8 mouse cellular contexts compared by ENCODE assay signal in genomic region chr4:94602496-94603030, GRCm38 (mm10). TPM values are rescaled to one million over a fixed set of nuclear protein-coding genes. Genes with fewer than 3 reads are reported as not detected.
DNase-seq lines count a peak whose midpoint lies in the region; ATAC-seq lines count a peak whose summit lies in the region.
"Had no signal": no experiment of that assay in that cellular context is flagged by ENCODE, and none has a peak within 500 bp of the region (broad histone marks: within the 10 kb centered on the region; RNA-seq: fewer than 3 reads in every experiment).

No protein-coding gene starts in this region.

- peak overlapping the region; percentile 98 for H3K4me3 ChIP-seq in lung, embryonic 15.5 days
- H3K4me3 ChIP-seq in embryonic facial prominence, embryonic 12.5 days = peak overlapping the region; percentile 96
- peak overlapping the region; percentile 92 for H3K4me3 ChIP-seq in midbrain, embryonic 11.5 days (ENCODE audit: low read depth, low read length)

- no peak for DNase-seq in lung, postnatal 4 days
- DNase-seq in midbrain, embryonic 11.5 days (ENCODE audit: low spot score, missing footprints) = peak; percentile 94
- no peak for DNase-seq in thymus, postnatal 4 days
- no peak for DNase-seq in yolk sac, embryonic 10.5 days (ENCODE audit: low spot score)

- H3K9ac ChIP-seq in lung, embryonic 15.5 days = peak overlapping the region; percentile 84
- H3K9ac ChIP-seq in embryonic facial prominence, embryonic 12.5 days = peak overlapping the region; percentile 94
- H3K9ac ChIP-seq in midbrain, embryonic 11.5 days (ENCODE audit: low read length) = peak overlapping the region; percentile 93

- ATAC-seq in lung, embryonic 15.5 days (ENCODE audit: borderline replicate concordance, extremely low read depth, low FRiP score, low TSS enrichment) = no peak
- peak; percentile 79 for ATAC-seq in embryonic facial prominence, embryonic 12.5 days (ENCODE audit: insufficient number of reproducible peaks, insufficient read depth, low FRiP score, low TSS enrichment)
- peak; percentile 11 for ATAC-seq in inflammation-experienced regulatory T-cells, adult 6 months
- peak; percentile 88; the same call in 1 of the 2 replicates for ATAC-seq in midbrain, embryonic 11.5 days (ENCODE audit: low FRiP score)

- peaks cover 21% of the 10 kb centered on the region for H3K4me1 ChIP-seq in lung, embryonic 15.5 days
- peaks cover 17% of the 10 kb centered on the region for H3K4me1 ChIP-seq in embryonic facial prominence, embryonic 12.5 days
- peaks cover 9% of the 10 kb centered on the region; the same call in 1 of the 2 replicates for H3K4me1 ChIP-seq in midbrain, embryonic 11.5 days (ENCODE audit: control insufficient read depth, insufficient read depth, low read length)

- no peaks in the 10 kb centered on the region for H3K27me3 ChIP-seq in lung, embryonic 15.5 days
- no peaks in the 10 kb centered on the region for H3K27me3 ChIP-seq in embryonic facial prominence, embryonic 12.5 days
- H3K27me3 ChIP-seq in midbrain, embryonic 11.5 days (ENCODE audit: control insufficient read depth, insufficient read depth, low read length) = no peaks in the 10 kb centered on the region

- no peaks in the 10 kb centered on the region for H3K9me3 ChIP-seq in lung, embryonic 15.5 days
- H3K9me3 ChIP-seq in embryonic facial prominence, embryonic 12.5 days = no peaks in the 10 kb centered on the region
- no peaks in the 10 kb centered on the region for H3K9me3 ChIP-seq in midbrain, embryonic 11.5 days (ENCODE audit: control insufficient read depth, low read length)

- H3K27ac ChIP-seq in lung, embryonic 15.5 days = peak overlapping the region; percentile 91
- H3K27ac ChIP-seq in embryonic facial prominence, embryonic 12.5 days = peak overlapping the region; percentile 88
- peak overlapping the region; percentile 79 for H3K27ac ChIP-seq in midbrain, embryonic 11.5 days (ENCODE audit: low read depth, low read length)

- H3K4me2 ChIP-seq in lung, embryonic 15.5 days = peak overlapping the region; percentile 69
- peak overlapping the region; percentile 68 for H3K4me2 ChIP-seq in embryonic facial prominence, embryonic 12.5 days (replicated peaks)
- H3K4me2 ChIP-seq in midbrain, embryonic 11.5 days = peak overlapping the region; percentile 70

- H3K36me3 ChIP-seq in lung, embryonic 15.5 days = no peaks in the 10 kb centered on the region
- H3K36me3 ChIP-seq in embryonic facial prominence, embryonic 12.5 days = no peaks in the 10 kb centered on the region
- no peaks in the 10 kb centered on the region for H3K36me3 ChIP-seq in midbrain, embryonic 11.5 days (ENCODE audit: control insufficient read depth, insufficient read depth, low read length)

- under 1% methylated on average over 32 of the region's 33 CpGs for WGBS in lung, embryonic 15.5 days
- under 1% methylated on average over 33 of the region's 33 CpGs for WGBS in embryonic facial prominence, embryonic 12.5 days
- under 1% methylated on average over 33 of the region's 33 CpGs for WGBS in midbrain, embryonic 11.5 days

RNA-seq across cellular contexts. Expression of gene Plaa, which starts 0.5 kb away (rescaled TPM):
- 62.6 and 65.0 TPM in 2 replicates for polyA plus RNA-seq in lung, embryonic 15.5 days (2015; fragmentation: Nextera tagmentation; extraction: Ambion mirVana)
- polyA plus RNA-seq in embryonic facial prominence, embryonic 12.5 days (2016; fragmentation: Nextera tagmentation; extraction: Ambion mirVana) = 83.8 and 90.1 TPM in 2 replicates
- 10 to 100 TPM; 29.9 to 41.3 (median 34.4) TPM for polyA plus RNA-seq in inflammation-experienced regulatory T-cells, adult 6 months (2017; shearing (Covaris generic))
- polyA plus RNA-seq in midbrain, embryonic 11.5 days (2014; fragmentation: Nextera tagmentation; extraction: Ambion mirVana) = 88.8 and 97.0 TPM in 2 replicates

RNA-seq across cellular contexts. Expression of gene Ift74, which starts 11.7 kb away (rescaled TPM):
- 27.5 and 28.9 TPM in 2 replicates for polyA plus RNA-seq in lung, embryonic 15.5 days (2015; fragmentation: Nextera tagmentation; extraction: Ambion mirVana)
- polyA plus RNA-seq in embryonic facial prominence, embryonic 12.5 days (2016; fragmentation: Nextera tagmentation; extraction: Ambion mirVana) = 50.3 and 50.8 TPM in 2 replicates
- polyA plus RNA-seq in inflammation-experienced regulatory T-cells, adult 6 months (2017; shearing (Covaris generic)) = 1 to 10 TPM; 4.9 to 7.8 (median 5.1) TPM
- 77.7 and 89.6 TPM in 2 replicates for polyA plus RNA-seq in midbrain, embryonic 11.5 days (2014; fragmentation: Nextera tagmentation; extraction: Ambion mirVana)

RNA-seq across cellular contexts. Expression of gene Caap1, which starts 46.0 kb away (rescaled TPM):
- 19.3 and 21.1 TPM in 2 replicates for polyA plus RNA-seq in lung, embryonic 15.5 days (2015; fragmentation: Nextera tagmentation; extraction: Ambion mirVana)
- 32.0 and 33.2 TPM in 2 replicates for polyA plus RNA-seq in embryonic facial prominence, embryonic 12.5 days (2016; fragmentation: Nextera tagmentation; extraction: Ambion mirVana)
- polyA plus RNA-seq in inflammation-experienced regulatory T-cells, adult 6 months (2017; shearing (Covaris generic)) = 1 to 10 TPM; 4.8 to 7.4 (median 5.8) TPM
- 31.8 and 32.0 TPM in 2 replicates for polyA plus RNA-seq in midbrain, embryonic 11.5 days (2014; fragmentation: Nextera tagmentation; extraction: Ambion mirVana)

RNA-seq across cellular contexts. Expression of gene Gm10306, which starts 46.2 kb away (rescaled TPM):
- polyA plus RNA-seq in lung, embryonic 15.5 days (2015; fragmentation: Nextera tagmentation; extraction: Ambion mirVana) = not detected in 2 replicates
- not detected in 2 replicates for polyA plus RNA-seq in embryonic facial prominence, embryonic 12.5 days (2016; fragmentation: Nextera tagmentation; extraction: Ambion mirVana)
- not detected for polyA plus RNA-seq in inflammation-experienced regulatory T-cells, adult 6 months (2017; shearing (Covaris generic))
- not detected in 2 replicates for polyA plus RNA-seq in midbrain, embryonic 11.5 days (2014; fragmentation: Nextera tagmentation; extraction: Ambion mirVana)

RNA-seq across cellular contexts. Expression of gene Lrrc19, which starts 47.4 kb away (rescaled TPM):
- 0.45 and 0.67 TPM in 2 replicates for polyA plus RNA-seq in lung, embryonic 15.5 days (2015; fragmentation: Nextera tagmentation; extraction: Ambion mirVana)
- 1.4 and 1.7 TPM in 2 replicates for polyA plus RNA-seq in embryonic facial prominence, embryonic 12.5 days (2016; fragmentation: Nextera tagmentation; extraction: Ambion mirVana)
- under 1 TPM in 2 of 3 experiments, not detected in 1; 0.12 to 0.13 TPM for polyA plus RNA-seq in inflammation-experienced regulatory T-cells, adult 6 months (2017; shearing (Covaris generic))
- polyA plus RNA-seq in midbrain, embryonic 11.5 days (2014; fragmentation: Nextera tagmentation; extraction: Ambion mirVana) = 0.53 and 1.0 TPM in 2 replicates
- polyA plus RNA-seq: gonadal fat pad, adult 2 months had no signal
